Mouse (Mus musculus): ENCODE measurements around the gene Ablim1.

Ablim1 gene

DNA sequence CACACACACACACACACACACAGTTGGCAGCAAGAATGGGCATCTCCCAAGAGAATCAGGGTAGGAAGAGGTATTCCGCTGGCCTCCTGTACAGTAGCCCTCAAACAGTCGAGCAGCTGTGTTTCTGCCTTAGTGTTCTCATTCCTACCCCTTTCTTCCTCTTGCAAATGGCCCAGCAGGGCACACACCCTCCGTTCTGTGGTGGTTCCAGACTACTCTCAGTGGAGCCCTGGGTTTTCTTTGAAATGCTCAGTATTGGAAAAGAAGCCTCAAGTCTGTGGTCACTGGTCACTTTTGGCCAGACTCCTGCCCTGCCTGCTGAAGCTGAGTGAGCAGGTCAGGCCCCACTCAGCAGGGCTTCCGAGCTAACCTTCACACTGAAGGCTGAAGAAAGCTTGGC is 305.1 kb downstream of the Ablim1 start:
- no peak for DNase-seq (ENCODE audit: low spot score)

DNA sequence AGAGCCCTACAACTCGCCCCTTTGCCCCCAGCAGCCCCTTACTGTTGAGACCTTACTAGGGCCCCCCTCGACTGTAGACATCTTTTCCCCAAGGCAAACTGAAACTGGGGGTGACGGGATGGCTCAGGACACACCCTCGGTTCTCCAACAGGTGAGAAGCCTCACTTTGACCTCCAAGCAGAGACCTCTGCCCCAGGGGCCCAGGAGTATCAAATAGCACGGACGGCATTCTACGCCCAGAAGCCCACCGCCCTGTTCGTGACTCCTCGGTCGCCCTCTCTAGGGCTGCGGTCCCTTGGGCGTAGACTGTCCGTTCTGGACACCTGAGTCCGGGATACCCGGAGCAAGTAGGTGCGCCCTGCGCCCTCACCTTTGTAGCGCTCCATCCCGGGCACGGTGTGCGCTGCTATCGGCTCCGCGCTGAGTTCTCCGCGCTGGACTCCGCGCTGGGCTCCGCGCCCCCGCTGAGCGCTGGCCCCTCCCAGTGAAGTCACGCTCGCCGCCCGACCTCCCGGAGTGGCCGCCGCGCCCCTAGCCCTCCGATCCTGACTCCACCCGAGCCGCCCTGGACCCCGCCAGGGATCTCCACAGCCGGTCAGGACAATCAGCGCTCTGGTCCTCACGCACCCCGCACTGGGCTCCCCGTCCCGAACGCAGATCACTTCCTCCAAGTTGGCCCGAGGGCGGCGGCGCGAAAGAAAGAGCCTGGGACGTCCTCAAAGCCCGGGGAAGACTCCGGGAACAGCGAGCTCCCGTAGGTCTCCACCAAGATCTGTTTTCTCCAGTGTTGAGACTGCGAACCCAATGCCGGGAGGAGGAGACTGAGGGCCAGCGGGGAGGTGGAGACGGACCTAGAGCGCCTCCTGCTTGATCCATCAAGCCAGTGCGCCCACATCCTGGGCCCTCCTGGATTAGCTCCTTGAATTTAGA is 306.7 kb downstream of the Ablim1 start, which contains the start of gene Afap1l2:
Afap1l2 (minus strand) TSS at position 448 of the 930 bp plus-strand sequence.
- DNase-seq (ENCODE audit: low spot score) = peak; percentile 66

DNA sequence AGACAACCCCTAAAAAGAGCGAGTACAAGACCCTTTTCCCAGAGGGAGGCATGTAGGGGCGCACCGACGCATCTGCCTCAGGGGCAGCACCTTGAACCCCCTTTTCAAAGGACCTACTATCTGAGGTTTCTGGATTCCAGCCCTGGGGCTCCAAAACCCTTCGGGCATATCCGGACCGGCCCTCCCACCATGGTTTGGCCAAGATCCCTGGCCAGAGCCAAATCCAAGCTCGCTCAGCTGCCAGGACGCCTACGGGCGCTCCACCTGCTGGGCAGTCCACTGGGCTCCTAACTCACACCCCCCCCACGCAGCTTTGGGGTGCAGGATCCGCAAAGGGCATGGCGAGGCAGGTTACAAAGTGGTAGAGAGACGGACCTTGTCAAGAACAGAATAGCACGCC is 307.4 kb downstream of the Ablim1 start:
- peak; percentile 40 for DNase-seq (ENCODE audit: low spot score)

DNA sequence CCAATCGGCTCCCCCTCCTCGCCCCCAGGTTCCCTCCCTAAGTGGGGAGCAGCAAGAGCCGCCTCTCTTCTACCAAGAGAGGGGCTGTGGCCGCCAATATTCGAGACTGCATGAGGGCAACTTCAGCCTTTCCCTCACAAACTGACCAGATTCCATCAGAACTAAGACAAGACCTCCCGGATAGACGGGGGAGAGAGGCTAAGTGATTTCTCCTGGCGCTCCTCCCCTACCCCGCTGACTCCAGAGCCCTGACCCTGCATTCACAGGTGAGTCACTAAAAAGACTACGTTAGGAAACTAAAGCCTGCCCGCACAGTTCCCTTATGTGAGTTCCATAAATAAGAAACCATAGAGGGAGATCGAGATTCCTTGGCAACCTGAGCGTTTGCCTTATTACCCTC is 307.9 kb downstream of the Ablim1 start:
- DNase-seq (ENCODE audit: low spot score) = no peak

DNA sequence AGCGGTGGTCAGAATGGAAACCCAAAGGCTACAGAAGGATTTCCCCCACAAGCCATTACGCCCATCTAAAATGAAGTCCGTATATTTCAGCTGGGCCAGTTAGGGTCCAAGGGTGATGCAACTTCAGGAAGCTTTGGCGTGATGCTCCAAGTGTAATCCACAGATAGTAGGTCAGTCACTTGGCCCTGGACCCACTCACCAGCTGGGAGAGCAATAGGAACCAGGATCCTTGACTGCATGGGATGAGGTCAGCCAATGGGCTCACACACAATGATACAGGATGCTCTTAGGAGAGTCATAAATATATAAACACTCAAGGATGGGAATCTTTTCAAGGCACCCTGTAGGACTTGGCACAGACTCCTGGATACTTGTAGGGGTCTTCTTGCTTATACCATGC is 309.7 kb downstream of the Ablim1 start:
- peak; percentile 42 for DNase-seq (ENCODE audit: low spot score)

DNA sequence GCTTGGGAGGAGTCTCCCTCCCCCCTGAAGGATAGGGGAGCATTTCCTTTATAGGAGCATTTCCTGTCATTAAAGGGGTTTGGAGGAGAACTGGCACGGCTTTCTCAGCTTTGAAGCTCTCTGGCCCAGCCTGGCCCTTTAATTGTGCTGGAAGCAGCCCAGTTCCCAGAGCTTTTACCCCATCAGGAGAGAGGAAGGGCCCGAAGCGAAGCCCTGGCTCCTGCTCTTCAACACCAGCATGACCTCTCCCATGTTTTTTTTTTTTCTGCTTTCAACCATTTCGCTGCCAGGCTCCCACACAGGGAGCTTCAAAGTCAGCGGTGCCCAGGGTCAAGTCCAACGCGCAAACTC is 311.3 kb downstream of the Ablim1 start:
- DNase-seq (ENCODE audit: low spot score) = no peak

DNA sequence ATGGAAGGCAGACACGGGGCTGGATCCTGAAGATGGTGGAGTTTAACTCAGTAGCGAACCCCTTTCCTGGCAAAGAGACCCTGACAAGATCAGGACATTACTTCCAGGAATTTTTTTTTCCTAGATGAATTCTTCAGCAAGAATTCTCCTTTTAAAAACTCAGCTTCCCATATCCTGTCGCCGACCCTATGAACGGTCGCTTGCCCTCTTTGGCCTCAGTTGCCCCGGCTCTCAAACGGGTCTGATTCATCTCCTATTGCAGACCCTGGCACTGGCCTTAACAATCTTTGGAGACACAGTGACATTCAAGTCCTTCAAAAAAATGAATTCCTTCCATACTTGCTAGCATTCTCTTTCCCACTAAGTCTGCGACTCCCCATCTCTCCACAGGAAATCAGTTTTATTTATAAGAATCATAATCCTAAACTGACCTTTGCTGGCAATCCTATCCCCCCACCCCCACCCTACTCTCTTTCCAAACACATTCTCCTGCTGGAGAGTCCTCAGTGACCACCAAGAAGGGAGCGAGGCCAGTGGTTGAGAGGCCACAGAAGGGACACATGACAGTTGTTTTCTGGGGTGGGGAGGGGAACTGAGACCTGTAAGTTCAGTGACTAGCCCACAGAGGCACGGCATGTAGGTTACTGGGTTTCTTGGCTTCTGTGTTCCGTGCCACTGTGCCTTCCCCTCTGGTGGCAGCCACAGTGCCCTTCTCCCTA is 311.8 kb downstream of the Ablim1 start:
- no peak for DNase-seq (ENCODE audit: low spot score)

DNA sequence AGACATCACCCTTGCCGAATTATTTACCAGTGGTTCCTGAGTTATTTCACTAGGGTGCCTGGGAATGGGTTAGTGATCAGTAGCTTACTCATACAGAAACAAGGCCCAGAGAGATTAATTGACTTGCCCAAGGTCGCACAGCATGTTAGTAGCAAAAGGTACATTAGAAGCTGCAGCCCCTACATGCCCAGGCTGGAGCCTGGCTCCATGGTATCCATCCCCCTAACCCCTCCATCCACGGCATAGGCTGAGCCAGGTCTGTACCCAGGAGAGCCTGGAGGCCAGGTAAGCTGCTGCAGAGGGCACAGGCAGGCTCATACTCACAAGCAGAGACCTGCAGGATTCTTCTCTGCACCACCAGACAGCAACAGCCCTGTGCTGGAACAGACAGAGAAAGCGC is 312.8 kb downstream of the Ablim1 start:
- DNase-seq (ENCODE audit: low spot score) = no peak

DNA sequence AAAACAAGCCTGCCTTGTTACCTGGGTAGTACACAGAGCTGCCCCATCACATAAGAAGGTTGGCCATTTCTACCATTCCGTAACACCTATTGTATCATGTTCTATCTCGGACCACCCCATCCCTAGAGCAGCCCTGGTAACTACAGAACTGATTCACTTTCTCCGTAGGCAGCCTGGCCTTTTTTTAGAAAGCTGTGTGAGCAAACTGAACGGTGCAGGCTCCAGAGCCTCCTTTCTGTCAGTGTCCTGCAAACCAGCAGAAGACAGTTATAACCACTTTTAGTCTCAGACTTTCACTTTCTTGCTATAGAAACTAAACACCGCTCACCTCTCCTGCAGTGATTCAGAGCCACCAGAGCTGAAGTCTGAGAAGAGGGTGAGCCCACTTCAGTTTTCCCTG is 314.1 kb downstream of the Ablim1 start:
- DNase-seq (ENCODE audit: low spot score) = no peak

DNA sequence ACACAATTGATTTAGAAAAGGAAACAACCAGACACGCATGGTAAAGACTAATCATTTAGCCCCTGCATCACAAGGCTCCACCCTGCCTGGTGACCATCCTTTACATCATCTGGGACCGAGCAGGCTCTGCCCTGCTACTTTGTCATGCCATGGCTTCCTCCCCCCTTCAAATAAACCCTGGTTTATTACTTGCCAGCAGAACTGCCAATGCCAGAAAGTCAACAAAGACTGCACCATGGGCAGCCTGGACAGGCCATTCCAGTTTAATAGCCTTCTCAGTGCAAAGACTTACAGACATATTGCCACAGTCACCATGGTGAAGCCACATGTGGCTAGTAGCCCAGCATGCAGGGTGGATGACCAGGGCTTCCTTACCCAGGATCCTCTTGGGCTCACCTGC is 314.9 kb downstream of the Ablim1 start:
- DNase-seq (ENCODE audit: low spot score) = no peak

DNA sequence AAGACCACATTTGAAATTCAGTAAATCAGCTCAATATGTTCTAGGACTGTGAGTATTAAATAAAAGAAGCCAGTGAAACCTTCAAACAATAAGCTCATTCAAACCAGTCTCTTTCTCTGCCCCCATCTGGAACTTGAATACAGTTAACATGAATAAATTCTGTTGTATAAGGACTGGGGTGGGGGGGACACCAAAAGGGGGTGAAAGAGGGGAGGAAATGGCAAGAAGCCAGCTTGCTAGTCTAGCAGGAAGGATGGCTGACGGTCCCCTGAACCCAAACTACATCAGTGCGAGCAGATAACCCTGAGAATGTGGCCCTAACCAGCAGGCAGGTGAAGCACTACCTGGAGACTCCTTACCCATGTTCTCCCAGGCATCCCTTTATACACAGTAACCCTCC is 315.8 kb downstream of the Ablim1 start:
- no peak for DNase-seq (ENCODE audit: low spot score)

DNA sequence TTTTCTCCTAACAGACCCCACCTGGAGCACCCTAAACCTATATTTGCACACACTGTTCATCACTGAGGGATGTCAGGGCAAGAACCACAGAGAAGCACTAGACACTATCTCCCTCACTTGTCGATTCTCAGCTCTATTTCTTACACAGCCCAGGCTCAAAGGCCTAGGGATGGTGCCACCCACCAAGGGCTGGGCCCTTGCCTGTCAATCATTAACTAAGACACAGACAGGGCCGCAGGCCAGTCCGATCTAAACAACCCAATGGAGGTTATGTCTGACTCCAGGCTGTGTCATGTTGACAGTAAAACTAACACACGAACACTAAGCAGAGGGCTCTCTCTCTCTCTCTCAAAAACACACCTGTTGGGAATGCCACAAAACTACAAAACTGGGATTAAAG is 316.4 kb downstream of the Ablim1 start:
- DNase-seq (ENCODE audit: low spot score) = no peak

DNA sequence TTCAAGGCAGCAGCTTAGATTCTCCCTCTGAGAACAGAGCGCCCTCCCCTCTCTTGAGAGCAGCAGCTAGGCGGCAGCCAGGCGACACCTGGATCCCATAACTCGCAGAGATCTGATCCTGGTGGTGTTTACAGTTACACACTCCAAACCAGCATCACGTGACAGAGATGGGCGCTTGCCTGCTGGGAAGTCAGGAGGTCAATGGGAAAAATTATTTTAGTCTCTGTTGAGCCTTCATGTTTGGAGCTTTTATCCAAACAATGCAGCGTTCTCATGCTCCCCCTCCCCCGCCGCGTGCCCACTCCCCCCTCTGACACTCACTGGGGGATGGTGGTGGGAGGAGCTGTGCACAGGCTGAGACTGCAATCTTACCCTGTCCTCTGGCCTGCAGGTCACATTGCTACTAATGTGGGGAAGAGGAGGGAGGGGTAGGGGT is 317.5 kb downstream of the Ablim1 start:
- DNase-seq (ENCODE audit: low spot score) = no peak

DNA sequence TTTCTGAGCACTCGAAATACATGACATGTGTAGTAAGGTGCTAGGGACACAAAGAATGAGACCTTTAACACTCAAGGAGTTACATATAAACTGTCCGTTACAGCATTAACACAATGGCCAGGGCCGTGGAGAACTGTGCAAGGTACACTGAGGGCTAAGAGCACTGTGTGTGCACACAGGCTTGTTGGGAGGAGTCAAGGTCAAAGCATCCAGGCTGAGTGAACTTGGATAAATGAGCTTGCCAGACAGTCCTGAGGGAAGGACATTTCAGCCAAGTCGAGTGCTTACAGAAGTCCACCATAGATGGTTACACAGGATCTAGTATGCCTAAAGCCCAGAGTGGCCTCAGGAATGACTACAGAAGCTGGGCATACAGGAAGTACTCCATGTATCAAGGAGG is 319.3 kb downstream of the Ablim1 start:
- no peak for DNase-seq (ENCODE audit: low spot score)

DNA sequence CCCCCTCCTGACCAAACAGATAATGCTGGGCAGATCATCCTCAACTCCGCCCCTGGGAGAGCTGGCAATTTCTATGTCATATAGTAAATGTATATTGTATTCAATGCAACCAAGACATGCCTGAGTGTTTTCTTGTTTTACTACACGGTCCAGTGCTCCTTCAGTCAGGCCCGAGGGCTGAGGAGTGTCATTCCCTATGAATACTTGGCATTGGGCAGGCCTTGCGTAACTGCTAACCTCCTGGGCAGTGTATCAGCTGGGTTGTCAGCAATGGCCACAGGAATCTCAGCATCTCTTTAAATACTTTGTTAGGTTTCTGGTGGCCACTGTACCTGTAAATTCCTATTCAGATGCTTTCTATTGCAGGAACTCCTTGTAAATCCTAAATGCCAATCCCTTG is 320.1 kb downstream of the Ablim1 start:
- no peak for DNase-seq (ENCODE audit: low spot score)

DNA sequence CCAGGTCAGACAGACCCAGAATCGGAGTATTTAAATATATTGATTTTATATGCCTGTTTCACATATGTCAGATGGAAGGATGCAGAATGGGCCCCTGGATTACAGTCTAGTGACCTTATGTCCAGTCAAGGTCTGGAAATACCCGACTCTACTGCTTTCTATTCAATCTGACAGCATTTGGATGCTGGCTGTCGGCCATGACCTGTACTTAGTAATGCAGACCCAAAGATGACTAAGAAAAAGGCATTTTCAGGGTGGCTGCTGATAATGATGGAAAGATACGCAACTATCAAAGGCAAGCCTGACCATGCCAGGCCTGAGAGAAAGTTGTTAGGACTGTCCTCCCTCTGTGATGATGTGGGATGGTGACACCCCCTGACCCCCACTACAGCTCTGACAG is 321.0 kb downstream of the Ablim1 start:
- peak; percentile 35 for DNase-seq (ENCODE audit: low spot score)

DNA sequence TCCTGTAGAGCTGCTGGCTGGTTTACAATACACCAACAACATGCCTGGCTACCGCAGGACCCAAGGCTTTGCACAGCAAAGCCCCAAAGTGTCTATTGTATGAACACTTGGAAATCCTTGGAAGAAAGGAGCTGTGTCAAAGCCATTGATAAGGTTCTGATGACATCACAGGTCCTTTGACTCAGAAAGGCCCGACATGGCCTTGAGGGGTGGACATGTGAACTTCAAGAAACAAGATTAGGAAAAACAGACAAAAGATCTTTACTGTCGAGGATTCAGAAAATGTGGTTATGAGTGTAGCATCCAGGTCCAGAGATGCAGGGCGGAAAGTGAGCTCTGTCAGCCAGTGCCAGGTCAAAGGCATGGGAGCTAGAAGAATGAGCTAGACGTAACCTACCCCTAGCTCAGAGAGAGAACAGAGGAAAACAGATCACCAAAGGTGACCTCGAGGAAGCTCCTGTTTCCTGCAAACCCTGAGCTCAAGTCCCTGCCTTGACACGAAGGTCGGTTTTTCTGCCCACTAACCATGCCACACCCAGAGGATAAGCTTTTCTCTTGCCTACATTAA is 321.7 kb downstream of the Ablim1 start:
- DNase-seq (ENCODE audit: low spot score) = no peak

DNA sequence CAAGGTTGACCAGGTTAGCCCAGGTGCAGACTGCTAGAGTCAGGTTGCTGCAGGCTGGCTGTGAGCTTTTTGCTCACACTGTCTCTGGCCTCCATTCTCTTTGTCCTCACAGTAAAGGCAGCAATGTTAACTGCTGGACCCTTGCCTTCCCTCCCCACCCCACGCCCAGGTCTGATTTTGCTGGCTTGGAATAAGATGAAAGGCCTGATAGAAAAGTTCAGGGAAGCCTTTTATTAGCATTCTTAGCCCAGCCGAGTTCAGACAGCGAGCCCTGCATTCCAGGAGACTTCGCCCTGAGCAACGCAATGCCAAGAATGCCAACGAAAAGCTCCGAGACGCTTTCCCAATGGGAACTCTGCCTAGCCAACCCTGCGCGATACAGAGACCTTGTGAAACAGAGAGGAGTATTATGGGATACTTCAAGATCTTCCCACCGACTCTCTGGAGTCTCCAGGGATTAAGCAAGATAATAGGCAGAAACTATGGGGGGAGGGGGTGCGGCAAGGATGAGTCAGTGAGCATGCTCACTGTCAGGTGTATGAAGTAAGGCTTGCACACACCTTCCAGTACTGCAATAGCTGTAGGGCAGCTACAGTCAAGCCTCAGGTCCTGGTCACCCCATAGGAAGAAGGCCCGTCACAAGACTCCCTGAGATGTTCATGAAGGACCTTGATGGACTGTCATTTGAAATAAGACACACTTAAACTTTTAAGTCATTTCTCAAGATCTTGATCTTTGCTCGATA is 324.2 kb downstream of the Ablim1 start:
- peak; percentile 43 for DNase-seq (ENCODE audit: low spot score)

DNA sequence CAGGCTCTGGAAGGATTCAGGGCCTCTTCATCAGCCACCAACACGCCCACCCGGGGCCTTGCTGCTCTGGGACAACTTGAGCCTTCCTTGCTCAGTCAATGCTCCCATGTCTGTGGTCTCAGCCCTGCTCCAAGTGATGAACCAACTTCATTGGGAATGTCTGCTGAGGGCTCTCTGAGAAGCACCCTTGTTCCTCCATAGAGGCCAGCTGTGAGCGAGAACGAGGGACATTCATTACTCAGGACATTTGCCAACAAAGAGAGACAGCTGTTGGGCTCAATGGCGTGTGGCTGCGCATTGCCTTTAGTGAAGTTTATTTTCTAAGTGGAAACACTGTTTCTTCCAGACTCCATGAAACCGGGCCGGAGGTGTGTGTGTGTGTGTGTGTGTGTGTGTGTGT is 325.5 kb downstream of the Ablim1 start:
- no peak for DNase-seq (ENCODE audit: low spot score)

DNA sequence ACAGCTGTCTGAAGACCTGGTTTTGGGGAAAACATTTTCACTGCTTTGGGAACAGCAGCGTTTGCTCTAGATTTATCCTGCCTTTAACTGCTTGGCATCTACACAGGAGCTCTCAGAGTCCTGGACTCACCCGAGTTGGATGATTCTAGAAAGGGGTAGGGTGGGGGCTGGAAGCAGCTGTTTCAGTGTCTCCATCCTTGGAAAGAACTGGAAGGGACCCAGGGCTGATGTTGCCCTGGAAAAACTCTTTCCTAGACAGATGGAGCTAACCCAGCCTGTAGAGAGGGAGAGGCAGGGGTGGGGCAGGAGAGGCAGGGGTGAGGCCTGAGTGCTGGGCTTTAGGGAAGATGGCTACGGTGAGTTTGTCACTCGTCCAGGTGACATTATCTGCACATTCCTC is 330.5 kb downstream of the Ablim1 start:
- DNase-seq (ENCODE audit: low spot score) = no peak

DNA sequence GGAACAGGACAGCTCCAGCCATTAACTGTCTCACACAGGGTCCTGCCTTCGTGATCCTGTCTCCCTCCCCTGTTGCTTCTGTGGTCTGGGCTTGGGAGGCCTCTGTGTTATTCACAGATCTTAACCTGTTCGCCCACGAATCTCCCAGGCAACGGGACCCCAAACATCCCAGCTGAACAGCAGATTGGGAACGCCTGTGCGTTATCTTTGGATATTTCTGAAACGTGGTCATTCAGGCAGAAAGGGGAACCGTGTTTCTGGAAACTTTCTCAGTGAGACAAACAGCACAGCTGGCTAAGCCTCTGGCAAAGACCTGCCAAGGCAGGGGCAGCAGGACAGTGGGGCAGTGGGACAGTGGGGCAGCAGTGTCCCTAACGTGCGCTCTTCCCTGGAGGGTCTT is 331.0 kb downstream of the Ablim1 start:
- DNase-seq (ENCODE audit: low spot score) = no peak
